In genomic region chr2:12226367-12226766, GRCm38 (mm10) we compare ENCODE assay signal across 12 mouse cellular contexts.
"Had no signal": no experiment of that assay in that cellular context is flagged by ENCODE, and none has a peak within 500 bp of the region (broad histone marks: within the 10 kb centered on the region; RNA-seq: fewer than 3 reads in every experiment).

No protein-coding gene starts in this region.

- DNase-seq: kidney, postnatal 10 days; kidney, postnatal 36 days; layer of hippocampus, postnatal 36 days; liver, embryonic 13.5 days; lung, adult 2 months; lung, postnatal 14 days; lung, postnatal 4 days; midbrain, embryonic 14.5 days; thymus, postnatal 25 days had no signal

- H3K4me2 ChIP-seq: liver, embryonic 13.5 days; midbrain, embryonic 11.5 days had no signal

- H3K4me3 ChIP-seq: left cerebral cortex, adult 2 months; liver, embryonic 13.5 days had no signal

- H3K9me3 ChIP-seq: liver, embryonic 13.5 days had no signal

- H3K27ac ChIP-seq: left cerebral cortex, adult 2 months; liver, embryonic 13.5 days; stomach, postnatal 0 days had no signal

- H3K36me3 ChIP-seq: liver, embryonic 13.5 days had no signal

- H3K4me1 ChIP-seq: liver, embryonic 13.5 days had no signal

- H3K9ac ChIP-seq: liver, embryonic 13.5 days had no signal

- H3K27me3 ChIP-seq: liver, embryonic 13.5 days had no signal
